Mouse (Mus musculus): ENCODE results near the gene Olfr153. TPM values are rescaled to one million over a fixed set of nuclear protein-coding genes. Genes with fewer than 3 reads are reported as not detected.
"Not testable (repeated sequence)": the region's sequence is repeated elsewhere in the genome, so short reads cannot be mapped to it uniquely, and the experiment has no call there.

Gene Olfr153
- polyA plus RNA-seq, 1 experiment from 2014 or later = not detected

- no peak overlapping the region for H3K4me3 ChIP-seq (ENCODE audit: low read depth, low read length)
- H3K9ac ChIP-seq (ENCODE audit: low read length) = no peak overlapping the region
- no peaks in the 10 kb centered on the region for H3K27me3 ChIP-seq (replicated peaks; ENCODE audit: control insufficient read depth, insufficient read depth, low read length)
- H3K36me3 ChIP-seq (ENCODE audit: control insufficient read depth, insufficient read depth, low read length) = no peaks in the 10 kb centered on the region
- H3K9me3 ChIP-seq (ENCODE audit: control insufficient read depth, low read length) = no peaks in the 10 kb centered on the region
- no peak for DNase-seq (ENCODE audit: low spot score)
- H3K4me2 ChIP-seq (ENCODE audit: low read length) = no peak overlapping the region
- WGBS = 63% methylated on average over 2 of the region's 2 CpGs
- H3K27ac ChIP-seq (ENCODE audit: low read depth) = no peak overlapping the region
- no peak for ATAC-seq (replicated peaks; ENCODE audit: low FRiP score, low TSS enrichment, low read depth)
- no peaks in the 10 kb centered on the region for H3K4me1 ChIP-seq (replicated peaks; ENCODE audit: control insufficient read depth, insufficient read depth, low read length)
These were observed 3.2 kb downstream of the Olfr153 start for GRCm38 (mm10) chr2:87534826-87535225.

GRCm38 (mm10) chr2:87545442-87545841 is 13.8 kb downstream of the Olfr153 start, which contains the start of gene Olfr1128:
Olfr1128 (minus strand) TSS chr2:87545542.
- Histone ChIP-seq H3K9ac (ENCODE audit: low read length) (no peak within 1 kb of the TSS), H3K27ac (ENCODE audit: low read depth) (no peak within 1 kb of the TSS), H3K27me3 (replicated peaks; ENCODE audit: control insufficient read depth, insufficient read depth, low read length) (no peaks in the 10 kb centered on the region), H3K4me1 (replicated peaks; ENCODE audit: control insufficient read depth, insufficient read depth, low read length) (no peaks in the 10 kb centered on the region), H3K9me3 (ENCODE audit: control insufficient read depth, low read length) (no peaks in the 10 kb centered on the region), H3K4me2 (ENCODE audit: low read length) (no peak within 1 kb of the TSS), H3K4me3 (ENCODE audit: low read depth, low read length) (no peak within 1 kb of the TSS), H3K36me3 (ENCODE audit: control insufficient read depth, insufficient read depth, low read length) (no peaks in the 10 kb centered on the region)
- DNase-seq (ENCODE audit: low spot score) (no peak), ATAC-seq (replicated peaks; ENCODE audit: low FRiP score, low TSS enrichment, low read depth) (no peak)
- WGBS = 89% methylated on average over 1 of the region's 1 CpGs

- not testable (repeated sequence) for H3K27ac ChIP-seq (ENCODE audit: low read depth); H3K9me3 ChIP-seq (ENCODE audit: control insufficient read depth, low read length); DNase-seq (ENCODE audit: low spot score); H3K4me3 ChIP-seq (ENCODE audit: low read depth, low read length); H3K9ac ChIP-seq (ENCODE audit: low read length); H3K4me2 ChIP-seq (ENCODE audit: low read length); H3K36me3 ChIP-seq (ENCODE audit: control insufficient read depth, insufficient read depth, low read length); ATAC-seq (replicated peaks; ENCODE audit: low FRiP score, low TSS enrichment, low read depth); H3K4me1 ChIP-seq (replicated peaks; ENCODE audit: control insufficient read depth, insufficient read depth, low read length); H3K27me3 ChIP-seq (replicated peaks; ENCODE audit: control insufficient read depth, insufficient read depth, low read length)
- 64% methylated on average over 1 of the region's 1 CpGs for WGBS
These were observed 42.0 kb downstream of the Olfr153 start, which contains the start of gene Olfr1129 for GRCm38 (mm10) chr2:87573602-87574001. Olfr1129 (plus strand) TSS chr2:87573902.

Other genes with a start within 250 kb of the Olfr153 start
- not detected in 2 replicates for gene Olfr1118, start 224.2 kb upstream of the Olfr153 start, polyA plus RNA-seq (2014; fragmentation: Nextera tagmentation; extraction: Ambion mirVana)
- not detected in 2 replicates for gene Olfr1120, start 177.0 kb upstream of the Olfr153 start, polyA plus RNA-seq (2014; fragmentation: Nextera tagmentation; extraction: Ambion mirVana)
- not detected in 2 replicates for gene Olfr1121, start 161.9 kb upstream of the Olfr153 start, polyA plus RNA-seq (2014; fragmentation: Nextera tagmentation; extraction: Ambion mirVana)
- not detected in 2 replicates for gene Olfr1122, start 145.9 kb upstream of the Olfr153 start, polyA plus RNA-seq (2014; fragmentation: Nextera tagmentation; extraction: Ambion mirVana)
- gene Olfr1123, start 115.2 kb upstream of the Olfr153 start, polyA plus RNA-seq (2014; fragmentation: Nextera tagmentation; extraction: Ambion mirVana) = not detected in 2 replicates
- gene Olfr1124, start 101.5 kb upstream of the Olfr153 start, polyA plus RNA-seq (2014; fragmentation: Nextera tagmentation; extraction: Ambion mirVana) = 0.07 TPM in 1 of 2 replicates, not detected in the other
- not detected in 2 replicates for gene Olfr1126, start 77.8 kb upstream of the Olfr153 start, polyA plus RNA-seq (2014; fragmentation: Nextera tagmentation; extraction: Ambion mirVana)
- not detected in 2 replicates for gene Pramel7, start 34.7 kb upstream of the Olfr153 start, polyA plus RNA-seq (2014; fragmentation: Nextera tagmentation; extraction: Ambion mirVana)
- not detected in 2 replicates for gene Pramel6, start 25.2 kb upstream of the Olfr153 start, polyA plus RNA-seq (2014; fragmentation: Nextera tagmentation; extraction: Ambion mirVana)
- gene Olfr1128, start 13.7 kb downstream of the Olfr153 start, polyA plus RNA-seq (2014; fragmentation: Nextera tagmentation; extraction: Ambion mirVana) = not detected in 2 replicates
- gene Olfr1129, start 42.1 kb downstream of the Olfr153 start, polyA plus RNA-seq (2014; fragmentation: Nextera tagmentation; extraction: Ambion mirVana) = not detected in 2 replicates
- gene Olfr1130, start 74.4 kb downstream of the Olfr153 start, polyA plus RNA-seq (2014; fragmentation: Nextera tagmentation; extraction: Ambion mirVana) = not detected in 2 replicates
- not detected in 2 replicates for gene Olfr1131, start 95.3 kb downstream of the Olfr153 start, polyA plus RNA-seq (2014; fragmentation: Nextera tagmentation; extraction: Ambion mirVana)
- gene Olfr1132, start 105.7 kb downstream of the Olfr153 start, polyA plus RNA-seq (2014; fragmentation: Nextera tagmentation; extraction: Ambion mirVana) = not detected in 2 replicates
- gene Olfr1133, start 115.6 kb downstream of the Olfr153 start, polyA plus RNA-seq (2014; fragmentation: Nextera tagmentation; extraction: Ambion mirVana) = not detected in 2 replicates
- gene Olfr1134, start 126.7 kb downstream of the Olfr153 start, polyA plus RNA-seq (2014; fragmentation: Nextera tagmentation; extraction: Ambion mirVana) = not detected in 2 replicates
- gene Olfr1135, start 141.9 kb downstream of the Olfr153 start, polyA plus RNA-seq (2014; fragmentation: Nextera tagmentation; extraction: Ambion mirVana) = not detected in 2 replicates
- gene Olfr1136, start 162.2 kb downstream of the Olfr153 start, polyA plus RNA-seq (2014; fragmentation: Nextera tagmentation; extraction: Ambion mirVana) = not detected in 2 replicates
- not detected in 2 replicates for gene Olfr1137, start 181.4 kb downstream of the Olfr153 start, polyA plus RNA-seq (2014; fragmentation: Nextera tagmentation; extraction: Ambion mirVana)
- not detected in 2 replicates for gene Olfr1138, start 208.2 kb downstream of the Olfr153 start, polyA plus RNA-seq (2014; fragmentation: Nextera tagmentation; extraction: Ambion mirVana)
- gene Olfr1140, start 212.0 kb downstream of the Olfr153 start, polyA plus RNA-seq (2014; fragmentation: Nextera tagmentation; extraction: Ambion mirVana) = not detected in 2 replicates
- not detected in 2 replicates for gene Olfr1141, start 222.2 kb downstream of the Olfr153 start, polyA plus RNA-seq (2014; fragmentation: Nextera tagmentation; extraction: Ambion mirVana)
- not detected in 2 replicates for gene Olfr152, start 247.7 kb downstream of the Olfr153 start, polyA plus RNA-seq (2014; fragmentation: Nextera tagmentation; extraction: Ambion mirVana)